Mouse (Mus musculus): ENCODE results near the gene Vrk3.

Vrk3 gene

DNA sequence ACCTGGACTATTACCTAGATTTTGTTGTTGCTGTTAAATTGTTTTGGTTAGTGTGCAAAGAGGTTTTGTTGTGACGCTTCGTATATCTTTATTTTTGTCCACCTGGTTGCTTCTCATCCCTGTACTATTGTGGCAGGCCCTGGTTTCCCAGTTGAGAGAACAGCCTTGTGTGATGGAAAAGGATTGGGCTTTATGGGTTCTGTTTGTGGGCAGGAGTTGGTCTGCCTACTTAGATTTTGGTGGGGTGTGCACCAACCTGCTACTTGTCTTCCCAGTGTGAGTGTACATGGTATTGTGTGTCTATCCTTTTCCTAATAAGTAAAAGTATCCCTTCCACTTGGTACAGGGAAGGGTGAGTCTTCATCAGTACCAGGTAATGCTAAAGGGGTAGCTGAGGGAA lies 71.2 kb downstream of the Vrk3 start:
- no peak for DNase-seq (ENCODE audit: low read depth)

DNA sequence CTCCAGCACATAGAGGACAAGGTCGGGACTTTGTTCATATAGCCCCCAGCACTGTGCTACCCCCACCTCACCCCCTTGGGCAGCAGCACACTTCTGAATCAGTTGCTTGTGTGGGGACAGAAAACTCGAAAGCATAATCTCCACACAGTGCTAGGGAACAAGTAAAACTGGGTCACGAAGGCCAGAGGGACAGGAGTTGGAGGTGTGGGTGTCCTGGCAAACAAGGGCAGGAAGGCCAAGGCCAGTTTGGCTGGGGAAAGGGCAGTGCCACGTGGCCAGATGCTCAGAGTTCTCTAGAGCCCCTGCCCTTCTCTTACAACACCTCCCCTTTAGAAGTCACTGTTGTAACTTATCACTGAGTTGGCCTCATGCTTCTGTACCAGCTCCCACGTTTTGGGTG lies 71.7 kb downstream of the Vrk3 start:
- DNase-seq (ENCODE audit: low read depth): no peak

GRCm38 (mm10) chr7:44820525-44820924 lies 72.3 kb downstream of the Vrk3 start:
- no peak for DNase-seq (ENCODE audit: low read depth)

- no peak for DNase-seq (ENCODE audit: low read depth)
These were observed 73.6 kb downstream of the Vrk3 start for GRCm38 (mm10) chr7:44821666-44822448.

GRCm38 (mm10) chr7:44823409-44823808 lies 75.2 kb downstream of the Vrk3 start:
- peak; percentile 68 for DNase-seq (ENCODE audit: low read depth)

DNA sequence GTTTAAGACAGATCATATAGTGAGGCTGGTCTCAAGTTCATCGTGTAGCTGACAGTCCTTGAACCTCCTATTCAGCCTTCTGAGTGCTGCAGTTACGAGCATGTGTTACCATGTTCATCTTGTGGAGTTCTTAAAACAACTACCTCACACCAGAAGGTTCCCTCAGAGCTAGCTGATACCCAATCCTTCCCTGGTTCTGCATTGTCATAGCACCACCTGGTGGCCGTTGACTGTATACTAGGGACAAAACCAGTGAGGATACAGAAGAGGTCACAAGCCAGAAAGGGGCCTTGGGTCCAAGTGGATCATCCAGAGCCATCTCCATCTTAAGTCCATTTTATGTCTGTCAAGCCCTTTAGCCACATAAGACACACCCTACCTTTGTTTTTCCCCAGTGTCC lies 76.7 kb downstream of the Vrk3 start:
- peak; percentile 92 for DNase-seq (ENCODE audit: low read depth)

GRCm38 (mm10) chr7:44826771-44827170 lies 78.6 kb downstream of the Vrk3 start:
- DNase-seq (ENCODE audit: low read depth): no peak
